Mouse (Mus musculus) CH12.LX (cell line): ENCODE measurements around the gene Camkmt.

Source experiments
- BHLHE40 ChIP-seq: IDR thresholded peaks from 2 replicates; pipeline ENCODE4 v1.6.1; 2011; ENCODE audit warnings: mild to moderate bottlenecking, low read depth, low read length, improper control_type of control experiment
- CTCF ChIP-seq, 2 experiments: IDR thresholded peaks in 1 of 2; conservative IDR thresholded peaks in 1 of 2; 2 replicates each; pipeline ENCODE4 v1.5.1; 2011 to 2012; ENCODE audit warnings: low read depth in 2 of 2, low read length in 2 of 2, improper control_type of control experiment in 1 of 2, inconsistent platforms in 1 of 2, mild to moderate bottlenecking in 1 of 2, moderate library complexity in 1 of 2
- POLR2A ChIP-seq: IDR thresholded peaks from 2 replicates; pipeline ENCODE4 v1.6.1; 2011; ENCODE audit warnings: low read depth, mild to moderate bottlenecking, improper control_type of control experiment, low read length
- POLR2AphosphoS2 ChIP-seq: IDR thresholded peaks from 2 replicates; pipeline ENCODE4 v1.6.1; 2011; ENCODE audit warnings: low read depth, low read length, improper control_type of control experiment
- RCOR1 ChIP-seq: conservative IDR thresholded peaks from 2 replicates; pipeline ENCODE4 v1.6.1; 2012; ENCODE audit warnings: low read depth, mild to moderate bottlenecking, inconsistent platforms, low read length, improper control_type of control experiment

- TF ChIP-seq POLR2A (no peak), BHLHE40 (peak; percentile 63), CTCF (conservative IDR thresholded peaks at IDR 0.05 in 1 of 2, IDR thresholded peaks at IDR 0.05 in 1 of 2; ENCODE audit: low read depth in 2 of 2, low read length in 2 of 2) (no peak), RCOR1 (peak; percentile 94), POLR2AphosphoS2 (no peak)
Measured at GRCm38 (mm10) chr17:85218054-85218453, 127.7 kb downstream of the Camkmt start.
